Mouse (Mus musculus) cortical plate, adult 2 months (tissue): ENCODE results near the gene Ak2. TPM values are rescaled to one million over a fixed set of nuclear protein-coding genes. Genes with fewer than 3 reads are reported as not detected.
A peak's percentile ranks its signal among the peaks of the same experiment; 100 is the strongest.

Experiments
- H3K27ac ChIP-seq: fragments of 200-500 bp; 2 replicates; pipeline ENCODE4 v1.5.1; 2012; ENCODE audit warnings: low read length, control low read depth, inconsistent platforms; ENCODE audit not compliant: insufficient read depth
- H3K4me1 ChIP-seq: fragments of 200-500 bp; 2 replicates; pipeline ENCODE4 v1.6.1; 2011; ENCODE audit warnings: low read length; ENCODE audit not compliant: control insufficient read depth, insufficient read depth
- H3K4me3 ChIP-seq: fragments of 200-500 bp; 2 replicates; pipeline ENCODE4 v1.5.1; 2011; ENCODE audit warnings: mild to moderate bottlenecking, low read length, control low read depth; ENCODE audit not compliant: insufficient read depth
- CTCF ChIP-seq: fragments of 200-500 bp; IDR thresholded peaks from 2 replicates; pipeline ENCODE4 v1.5.1; 2011; ENCODE audit warnings: mild to moderate bottlenecking, control low read depth, low read length; ENCODE audit not compliant: insufficient read depth; ENCODE audit errors: extremely low read depth
- POLR2A ChIP-seq: fragments of 200-500 bp; IDR thresholded peaks from 2 replicates; pipeline ENCODE4 v1.6.1; 2011; ENCODE audit warnings: mild to moderate bottlenecking, low read length, control low read depth; ENCODE audit not compliant: insufficient read depth; ENCODE audit errors: extremely low read depth
- polyA plus RNA-seq: library from polyadenylated mRNA; depleted of rRNA; stranded (reverse); fragments of >200 nt; gene quantifications from 2 replicates; pipeline ENCODE4 v1.2.3, GENCODE M21; 2012

Gene Ak2
- polyA plus RNA-seq, 1 experiment = 36.3 TPM

DNA sequence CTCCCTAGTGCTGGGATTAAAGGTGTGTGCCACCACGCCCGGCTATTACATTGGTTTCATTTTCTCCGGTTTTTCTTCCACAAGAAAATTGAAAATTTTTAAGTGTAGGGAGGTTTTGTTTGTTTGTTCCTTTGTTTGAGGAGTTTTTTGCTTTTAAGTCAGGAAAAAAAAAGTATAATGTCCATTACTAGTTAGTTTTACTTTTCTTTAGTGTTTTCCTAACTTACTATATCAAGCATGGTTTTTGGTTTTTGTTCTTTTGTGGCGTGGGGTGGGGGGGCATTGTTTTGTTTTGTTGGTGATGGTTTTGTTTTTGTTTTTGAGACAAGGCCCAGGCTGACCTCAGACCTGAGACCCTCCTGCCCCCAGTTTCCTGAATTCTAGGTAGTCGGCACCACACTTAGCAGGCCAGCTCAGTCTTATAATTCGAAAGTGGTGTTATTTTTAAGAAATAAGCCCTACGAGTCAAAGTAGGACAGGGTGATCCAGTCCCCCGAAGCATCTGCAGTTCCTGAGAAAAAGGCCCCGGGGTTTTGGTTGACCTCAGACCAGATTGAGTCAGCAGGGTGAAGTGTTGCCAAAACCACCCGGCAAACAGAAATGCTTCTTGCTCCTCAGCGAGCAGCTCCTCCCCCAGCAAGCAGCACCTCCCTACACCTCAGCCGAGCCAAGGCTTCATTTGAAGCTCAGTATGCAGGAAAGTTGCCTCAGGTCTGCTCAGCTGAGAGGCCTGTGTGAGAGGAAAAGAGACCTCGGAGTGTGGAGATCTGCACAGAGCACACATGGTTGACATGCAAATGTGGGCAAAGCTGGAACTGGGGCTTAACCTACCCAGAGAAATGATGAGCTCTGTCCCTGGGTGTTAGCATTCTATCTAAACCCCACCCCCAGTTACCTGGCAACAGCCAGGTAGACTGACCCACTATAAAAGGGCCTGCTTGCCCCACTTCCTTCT lies 43.2 kb downstream of the Ak2 start:
- no peaks in the 10 kb centered on the region for H3K4me1 ChIP-seq
- TF ChIP-seq POLR2A (no peak), CTCF (no peak)
- H3K27ac ChIP-seq = no peak overlapping the region
- no peak overlapping the region for H3K4me3 ChIP-seq

- no peak for TF ChIP-seq CTCF
- TF ChIP-seq POLR2A = no peak
- no peak overlapping the region for H3K27ac ChIP-seq
Measured at GRCm38 (mm10) chr4:129035851-129036445, 44.2 kb downstream of the Ak2 start.

DNA sequence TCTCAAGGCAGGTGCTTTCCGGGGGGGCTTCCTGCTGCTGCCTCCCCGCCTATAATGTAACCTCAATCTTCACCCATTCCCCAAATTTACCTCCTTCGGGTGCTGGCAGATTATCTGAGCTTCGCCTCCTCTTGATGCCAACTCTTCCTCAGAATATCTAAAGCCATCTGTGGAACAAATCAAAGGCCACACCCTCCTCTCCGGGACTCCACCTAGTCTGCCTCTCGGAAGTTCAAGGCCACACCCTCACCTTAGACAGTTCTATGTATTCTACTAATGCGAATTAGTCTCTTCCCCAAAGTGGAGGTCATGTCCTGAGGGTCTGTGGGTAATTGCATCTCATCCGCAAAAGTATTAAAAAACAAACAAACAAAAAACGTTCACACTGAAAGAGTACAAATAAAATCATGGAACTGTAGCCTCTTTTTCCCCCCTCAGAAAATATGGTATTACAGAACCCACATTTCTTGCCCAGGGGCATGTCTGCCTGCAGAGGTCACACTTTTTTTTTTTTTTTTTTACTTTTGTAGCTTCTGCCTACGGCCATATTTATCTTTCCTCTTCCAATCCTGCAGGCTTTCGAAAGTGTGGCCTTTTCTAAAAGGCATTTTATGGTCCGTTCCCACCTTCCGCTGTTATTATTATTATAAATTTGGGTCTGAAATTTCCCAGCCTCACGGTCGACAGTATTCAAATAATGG lies 56.1 kb downstream of the Ak2 start:
- Histone ChIP-seq H3K4me3 (no peak overlapping the region; the same call in 1 of the 2 replicates), H3K4me1 (peaks cover 3% of the 10 kb centered on the region; the same call in 1 of the 2 replicates), H3K27ac (no peak overlapping the region; the same call in 1 of the 2 replicates)
- no peak for TF ChIP-seq CTCF
- TF ChIP-seq POLR2A = no peak

More at GRCm38 (mm10) chr4:129035851-129036445, 44.2 kb downstream of the Ak2 start:
- Histone ChIP-seq H3K4me1 (no peaks in the 10 kb centered on the region), H3K4me3 (no peak overlapping the region)

GRCm38 (mm10) chr4:129048501-129049305 lies 56.9 kb downstream of the Ak2 start:
- Histone ChIP-seq H3K27ac (peak overlapping the region; percentile 23), H3K4me3 (peak overlapping the region; percentile 38), H3K4me1 (peaks cover 3% of the 10 kb centered on the region; the same call in 1 of the 2 replicates)
- TF ChIP-seq POLR2A (peak; percentile 32; the same call in 1 of the 2 replicates), CTCF (no peak)

DNA sequence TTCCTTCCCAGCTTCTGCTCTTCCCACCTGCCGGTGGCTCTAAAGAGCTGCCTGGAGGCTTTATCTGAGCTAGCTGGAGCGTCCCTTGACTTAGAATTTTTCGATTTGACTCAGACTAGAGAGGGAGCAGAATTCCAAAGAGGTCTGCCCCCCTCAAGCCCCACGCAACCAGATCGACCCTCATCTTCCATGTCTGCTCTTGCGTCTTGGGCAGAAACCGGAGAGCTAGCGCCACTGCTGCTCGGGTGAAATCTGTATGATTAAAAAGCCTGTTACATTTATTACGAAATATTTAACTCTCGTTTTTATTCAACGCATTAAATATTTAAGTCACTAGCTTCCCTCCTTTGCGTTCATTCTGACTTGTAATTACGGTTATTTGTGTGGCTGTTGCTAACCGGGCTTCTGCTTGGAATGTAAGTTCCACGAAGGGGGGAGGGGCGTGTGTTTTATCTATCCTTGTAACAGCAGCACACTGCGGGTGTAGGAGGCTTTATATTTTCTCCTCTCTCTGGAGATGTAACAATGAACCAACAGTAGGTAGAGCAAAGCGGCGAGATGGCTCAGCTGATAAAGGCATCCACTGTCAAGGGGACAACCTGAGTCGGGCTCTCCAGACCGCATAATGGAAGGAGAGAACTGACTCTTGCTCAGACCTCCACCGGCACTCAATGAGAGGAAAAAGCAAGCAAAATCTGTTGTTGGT lies 57.7 kb downstream of the Ak2 start:
- peak overlapping the region; percentile 3 for H3K27ac ChIP-seq
- peaks cover 3% of the 10 kb centered on the region; the same call in 1 of the 2 replicates for H3K4me1 ChIP-seq
- peak overlapping the region; percentile 38 for H3K4me3 ChIP-seq
- TF ChIP-seq POLR2A = no peak
- 0 out of 2 replicates have a peak, but pooled peaks have one; percentile 5 for TF ChIP-seq CTCF

DNA sequence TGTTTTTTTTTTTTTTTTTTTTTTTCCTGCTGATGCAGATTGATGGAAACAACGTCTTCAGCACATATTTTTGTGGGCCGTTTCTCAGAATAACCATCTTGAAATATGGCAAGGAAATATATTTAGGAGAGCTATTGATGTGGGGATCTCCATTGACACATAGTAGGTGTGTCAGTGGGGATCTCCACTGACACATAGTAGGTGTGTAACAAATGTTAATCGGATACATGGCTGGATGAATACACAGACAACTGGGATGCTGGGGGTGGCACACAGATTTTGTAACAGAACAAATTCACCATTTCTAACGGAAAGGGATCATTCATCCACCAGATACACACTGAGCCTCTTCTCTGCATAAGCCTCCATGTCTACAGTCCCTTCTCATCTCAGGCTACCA lies 58.6 kb downstream of the Ak2 start:
- H3K4me3 ChIP-seq = no peak overlapping the region
- H3K4me1 ChIP-seq = peaks cover 3% of the 10 kb centered on the region; the same call in 1 of the 2 replicates
- TF ChIP-seq CTCF (no peak), POLR2A (no peak)
- H3K27ac ChIP-seq = no peak overlapping the region

- Histone ChIP-seq H3K4me1 (peaks cover 3% of the 10 kb centered on the region; the same call in 1 of the 2 replicates), H3K27ac (no peak overlapping the region), H3K4me3 (no peak overlapping the region)
- TF ChIP-seq POLR2A = no peak
- no peak for TF ChIP-seq CTCF
Measured at GRCm38 (mm10) chr4:129050901-129051417, 59.2 kb downstream of the Ak2 start.

GRCm38 (mm10) chr4:129051461-129052183 lies 59.9 kb downstream of the Ak2 start:
- Histone ChIP-seq H3K27ac (no peak overlapping the region), H3K4me1 (peaks cover 3% of the 10 kb centered on the region; the same call in 1 of the 2 replicates), H3K4me3 (no peak overlapping the region)
- TF ChIP-seq POLR2A (no peak), CTCF (no peak)
